Mouse (Mus musculus) lung, postnatal 25 days (tissue): Measurements from ENCODE around the gene Tulp4.
A peak's percentile ranks its signal among the peaks of the same experiment; 100 is the strongest.

ENCODE experiments used
- DNase-seq: peaks from one replicate; pipeline ENCODE4 v3.0.0; 2022; ENCODE audit warnings: low spot score

The Tulp4 gene

DNA sequence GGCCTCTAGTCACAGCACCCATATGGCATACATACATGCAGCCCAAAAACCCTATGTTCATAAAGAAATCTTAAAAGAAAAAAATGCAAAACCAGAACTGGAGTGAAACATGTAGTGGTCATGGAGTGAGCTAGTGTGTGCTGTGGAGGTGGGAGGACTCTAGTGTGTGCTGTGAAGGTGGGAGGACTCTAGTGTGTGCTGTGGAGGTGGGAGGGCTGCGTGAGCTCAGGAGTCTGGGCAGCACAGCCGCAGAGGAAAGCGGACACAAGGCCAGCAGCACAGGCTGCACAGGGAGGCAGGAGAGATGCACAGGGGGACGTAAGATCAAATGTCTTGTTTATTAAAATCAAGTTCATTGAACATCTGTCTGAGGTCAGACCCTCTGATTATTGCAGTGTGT, 17.5 kb downstream of the Tulp4 start:
- no peak for DNase-seq

DNA sequence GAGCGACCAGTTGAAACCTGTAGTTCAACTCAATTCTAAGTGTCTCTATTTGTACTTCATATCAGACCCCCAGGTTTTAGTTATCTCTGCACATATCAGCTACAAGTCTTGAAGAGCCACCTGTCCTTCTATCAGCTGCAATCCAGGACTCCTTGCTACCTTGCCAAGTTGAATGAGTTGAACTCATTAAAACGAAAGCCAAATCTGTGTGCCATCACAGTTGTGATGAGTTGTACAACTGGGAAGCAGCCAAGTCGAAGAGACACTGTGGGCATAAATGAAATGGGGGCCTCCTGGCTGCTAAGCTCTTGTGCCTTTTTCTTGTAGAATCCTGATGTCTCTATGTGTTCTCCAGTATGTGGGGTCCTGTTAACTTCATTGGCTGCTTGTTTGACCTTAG, 19.2 kb downstream of the Tulp4 start:
- no peak for DNase-seq

- DNase-seq, result no peak
These were observed 21.8 kb downstream of the Tulp4 start for GRCm38 (mm10) chr17:6128039-6128438.

DNA sequence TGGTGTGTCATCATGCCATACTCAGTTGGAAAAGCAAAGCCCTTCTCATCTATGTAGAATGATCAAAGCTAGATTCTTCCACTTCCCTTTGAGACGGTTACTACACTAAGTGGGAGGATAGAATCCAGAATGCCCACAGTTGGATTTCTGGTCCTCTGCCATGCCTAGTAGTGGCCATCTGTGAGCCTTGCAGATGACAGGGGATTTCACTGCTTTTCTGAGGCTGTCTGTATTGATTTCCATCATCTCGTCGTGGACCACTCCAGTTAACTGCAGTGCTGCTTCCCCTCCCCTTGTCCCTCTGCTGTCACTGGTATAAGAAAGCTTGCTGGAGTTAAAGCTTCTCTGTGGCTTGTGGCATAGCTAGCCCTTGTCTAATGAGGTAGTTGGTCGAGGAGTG, 23.1 kb downstream of the Tulp4 start:
- DNase-seq, result no peak

DNA sequence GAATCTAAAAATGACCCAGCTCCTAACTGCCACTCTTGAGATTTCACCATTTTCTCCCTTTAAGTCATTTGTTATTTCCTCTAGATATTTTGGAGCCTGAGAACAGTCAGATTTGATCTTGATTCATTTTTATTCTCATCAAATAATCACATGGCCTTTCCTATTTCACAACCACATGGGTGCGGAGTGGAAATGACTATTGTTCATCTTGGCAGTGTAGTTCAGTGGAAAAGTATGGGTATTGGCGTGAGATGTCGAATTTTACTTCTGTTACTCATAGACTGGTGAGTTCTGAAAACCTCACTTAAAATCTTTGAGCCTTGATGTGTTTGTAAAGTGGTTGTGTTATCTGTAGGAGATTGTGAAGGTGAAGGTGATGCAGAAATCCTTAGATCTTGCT, 24.8 kb downstream of the Tulp4 start:
- no peak for DNase-seq

DNA sequence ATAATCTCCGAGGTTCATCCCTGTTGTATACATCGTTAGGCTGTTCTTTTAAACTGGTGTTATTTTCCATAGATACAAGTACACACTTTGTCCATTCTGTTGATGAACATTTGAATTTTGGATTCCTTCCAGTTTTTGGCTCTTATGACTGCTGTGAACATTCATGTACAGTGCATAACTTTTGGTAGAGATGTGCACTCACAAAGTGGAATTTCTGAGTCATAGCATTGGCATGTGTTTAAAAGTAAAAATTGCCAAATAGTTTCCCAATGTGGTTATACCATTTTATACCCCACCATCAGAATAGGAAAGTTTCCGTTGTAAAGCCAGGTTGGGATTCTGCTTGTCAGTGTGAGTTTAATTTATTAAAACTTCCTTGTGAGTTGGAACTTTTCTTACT, 34.6 kb downstream of the Tulp4 start:
- peak; percentile 37 for DNase-seq

GRCm38 (mm10) chr17:6141344-6141743, 35.1 kb downstream of the Tulp4 start:
- no peak for DNase-seq

- no peak for DNase-seq
These were observed 39.0 kb downstream of the Tulp4 start for GRCm38 (mm10) chr17:6145244-6145643.

DNA sequence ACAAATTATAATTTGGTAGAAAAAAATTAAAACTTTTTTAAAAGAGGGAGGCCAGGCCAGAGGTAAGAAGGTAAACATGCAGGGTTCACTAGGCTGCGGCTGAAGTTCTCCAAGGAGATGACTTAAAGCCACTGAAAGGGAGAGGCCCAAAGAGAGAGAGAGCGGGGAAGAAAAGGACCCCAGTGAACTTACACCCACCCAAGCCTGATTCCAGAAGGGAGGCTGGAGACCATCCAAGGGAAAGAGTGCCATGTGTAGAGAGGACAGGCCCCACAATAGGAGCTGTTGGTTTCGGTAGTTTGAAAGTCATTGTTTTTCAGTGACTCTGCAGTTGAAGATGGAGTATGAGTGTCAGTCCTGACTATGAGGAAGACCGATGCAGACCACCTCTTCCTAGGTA, 46.7 kb downstream of the Tulp4 start:
- no peak for DNase-seq

DNA sequence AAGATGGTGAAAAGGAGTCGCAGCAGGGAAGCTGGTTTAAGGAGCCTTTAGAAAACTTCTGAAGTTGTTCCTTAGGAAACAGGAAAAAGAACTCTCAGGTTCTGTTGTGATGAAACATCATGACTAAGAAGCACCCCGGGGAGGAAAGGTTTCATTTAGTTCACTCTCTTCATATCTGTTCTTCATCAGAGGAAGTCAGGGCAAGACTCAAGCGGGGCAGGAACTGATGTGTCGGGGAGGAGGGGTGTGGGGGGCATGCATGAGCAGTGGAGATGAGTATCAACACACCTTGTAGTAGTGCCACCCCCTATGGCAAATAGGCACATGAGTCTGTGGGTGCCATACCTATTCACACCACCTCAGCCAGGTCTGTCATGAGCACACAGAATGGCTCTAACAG, 47.3 kb downstream of the Tulp4 start:
- no peak for DNase-seq

DNA sequence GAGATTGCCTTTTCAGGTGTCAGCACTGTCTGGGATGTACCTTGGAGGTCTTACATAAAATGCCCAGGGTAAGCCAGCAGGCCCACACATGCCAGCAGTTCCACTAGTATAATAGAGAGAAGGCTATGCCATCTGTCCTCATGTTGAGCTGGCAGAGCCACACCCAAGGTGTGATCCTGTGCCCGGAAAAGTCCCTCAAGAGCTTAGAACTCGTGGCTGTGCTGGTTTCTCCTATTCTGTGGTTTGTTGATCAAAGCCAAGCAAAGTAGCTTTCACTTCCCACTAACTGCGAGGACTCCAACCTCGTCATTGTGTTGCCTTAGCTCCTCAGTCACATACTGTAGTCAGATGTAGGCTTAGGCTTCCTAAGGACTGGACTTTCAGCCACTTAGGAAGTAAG, 48.1 kb downstream of the Tulp4 start:
- DNase-seq, result no peak

- no peak for DNase-seq
These were observed 54.3 kb downstream of the Tulp4 start for GRCm38 (mm10) chr17:6160495-6160894.

DNA sequence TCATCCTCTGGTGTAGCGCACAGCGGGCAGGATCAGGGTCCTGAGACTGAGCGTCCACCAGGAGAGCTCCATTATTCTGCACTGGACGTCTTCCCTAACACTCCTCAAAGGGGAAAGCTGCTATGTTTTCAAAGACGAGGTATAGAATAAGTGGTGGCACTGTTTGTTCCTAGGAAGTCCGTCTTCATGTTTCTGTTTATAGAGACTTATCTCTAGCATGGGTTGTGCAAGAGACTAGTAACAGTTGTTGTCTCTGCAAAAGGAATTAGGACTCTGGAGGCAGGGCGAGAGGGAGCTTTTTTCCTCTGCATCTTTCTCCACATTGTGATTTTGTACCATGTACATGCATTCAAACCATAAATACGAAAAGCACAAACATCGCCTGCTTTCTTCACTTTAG, 55.7 kb downstream of the Tulp4 start:
- peak; percentile 44 for DNase-seq

GRCm38 (mm10) chr17:6162761-6163160, 56.5 kb downstream of the Tulp4 start:
- no peak for DNase-seq

DNA sequence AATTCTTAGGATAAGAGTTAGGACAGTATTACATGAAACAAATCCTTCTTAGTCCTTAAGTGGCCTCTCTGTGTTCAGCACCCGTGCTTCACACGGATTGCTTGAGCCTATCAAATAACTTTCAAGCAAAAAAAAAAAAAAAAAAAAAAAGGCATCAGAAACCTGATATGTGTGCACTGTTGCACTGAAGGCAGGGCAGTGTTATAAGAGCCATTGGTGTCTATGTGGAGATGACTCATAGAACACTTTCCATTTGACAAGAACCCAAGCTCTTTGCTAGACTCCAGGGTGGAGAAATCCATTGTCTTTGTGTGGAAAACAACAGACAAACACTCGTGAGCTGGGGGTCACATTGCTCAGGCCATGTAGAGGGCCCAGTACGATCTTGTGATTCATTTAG, 58.7 kb downstream of the Tulp4 start:
- DNase-seq, result no peak

- DNase-seq, result peak; percentile 38
These were observed 66.2 kb downstream of the Tulp4 start for GRCm38 (mm10) chr17:6172440-6172839.

GRCm38 (mm10) chr17:6172926-6173690, 66.9 kb downstream of the Tulp4 start:
- DNase-seq, result peak; percentile 86

DNA sequence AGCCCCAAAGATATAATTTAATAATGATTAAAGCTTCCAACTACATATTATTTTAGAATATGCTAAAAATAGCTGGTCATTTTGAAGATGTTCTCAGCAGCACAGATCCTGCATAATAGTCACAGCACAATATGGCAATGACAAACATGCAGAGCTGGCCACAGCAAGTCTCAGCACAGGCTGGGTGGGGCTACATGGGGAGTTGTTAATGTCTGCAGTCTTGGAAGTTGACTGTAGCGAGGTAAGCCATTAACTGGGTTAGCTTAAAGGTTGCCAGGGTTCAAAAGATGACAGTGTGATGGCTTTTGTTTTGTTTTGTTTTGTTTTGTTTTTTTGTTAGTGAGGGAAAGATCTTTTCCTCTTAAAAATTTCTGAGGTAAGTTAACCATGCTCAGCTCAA, 68.3 kb downstream of the Tulp4 start:
- no peak for DNase-seq

DNA sequence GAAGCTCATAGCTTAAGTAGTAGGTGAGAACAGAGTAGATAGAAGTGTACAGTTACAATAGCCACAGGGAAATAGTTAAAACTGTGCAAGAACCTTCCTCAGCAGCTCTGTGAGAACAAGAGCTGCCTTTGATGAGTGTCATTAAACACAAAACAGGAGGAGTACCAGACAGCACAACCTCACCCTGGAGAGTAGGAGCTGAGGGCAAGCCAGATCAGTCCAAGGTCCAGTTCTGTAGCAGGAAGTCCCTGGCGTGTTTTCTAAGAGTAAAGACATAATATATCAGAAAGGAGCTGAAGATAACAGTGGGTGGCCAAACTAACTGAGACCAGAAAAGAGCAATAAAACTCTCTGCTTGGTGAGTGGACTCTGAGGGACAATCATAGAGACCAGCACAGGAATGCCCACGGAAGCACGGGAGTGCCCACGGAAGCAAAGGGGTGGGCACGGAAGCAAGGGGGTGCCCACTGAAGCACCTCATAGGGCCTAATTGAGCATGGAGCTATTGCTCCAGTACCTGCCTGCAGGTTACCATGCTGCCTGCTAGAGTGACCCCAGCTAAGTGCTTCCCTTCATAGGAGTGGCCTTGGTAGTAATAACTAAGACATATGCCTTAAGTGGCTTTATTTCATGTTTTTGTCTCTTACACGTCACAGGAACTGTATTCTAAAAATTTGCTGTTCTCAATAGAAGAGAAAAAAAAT, 72.5 kb downstream of the Tulp4 start:
- DNase-seq, result no peak

GRCm38 (mm10) chr17:6179389-6179788, 73.2 kb downstream of the Tulp4 start:
- no peak for DNase-seq

GRCm38 (mm10) chr17:6180421-6180820, 74.2 kb downstream of the Tulp4 start:
- peak; percentile 31 for DNase-seq

DNA sequence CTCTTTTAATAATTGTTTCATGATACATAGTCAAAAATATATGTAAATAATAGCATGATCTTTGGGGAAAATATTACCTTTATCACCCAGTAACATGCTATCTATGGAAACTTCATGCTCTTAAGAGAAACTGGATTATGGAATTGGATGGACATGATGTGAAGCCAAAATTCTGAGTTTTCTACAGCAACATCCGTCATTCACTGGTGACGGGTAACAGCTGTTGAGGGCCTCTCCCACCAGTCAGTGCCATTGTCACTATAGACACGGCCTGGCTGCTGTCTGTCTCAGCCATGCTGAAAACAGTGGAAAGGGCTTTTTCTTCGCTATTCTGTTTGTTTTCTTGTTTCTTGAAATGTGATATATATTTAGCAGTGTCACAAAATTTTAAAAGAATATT, 76.5 kb downstream of the Tulp4 start:
- DNase-seq, result no peak

DNA sequence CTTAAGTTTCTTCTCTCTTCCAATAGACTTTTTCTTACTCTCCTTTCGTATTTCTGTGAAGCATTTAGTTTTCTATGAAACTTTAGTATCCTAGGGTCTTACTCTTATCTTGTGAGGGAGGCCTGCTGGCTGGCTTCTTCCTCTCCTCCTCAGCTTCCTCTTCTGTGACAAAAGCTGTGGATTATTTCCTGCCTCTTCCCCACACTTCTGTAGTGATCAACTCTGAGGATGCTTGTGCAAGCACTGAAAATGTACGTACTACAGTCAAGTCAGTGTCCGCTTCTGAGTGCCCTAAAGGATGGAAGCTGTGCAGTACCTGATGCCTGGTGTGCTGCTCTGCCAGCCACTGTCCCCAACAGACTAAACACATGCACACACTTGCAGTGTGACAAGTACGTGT, 80.4 kb downstream of the Tulp4 start:
- DNase-seq, result no peak

DNA sequence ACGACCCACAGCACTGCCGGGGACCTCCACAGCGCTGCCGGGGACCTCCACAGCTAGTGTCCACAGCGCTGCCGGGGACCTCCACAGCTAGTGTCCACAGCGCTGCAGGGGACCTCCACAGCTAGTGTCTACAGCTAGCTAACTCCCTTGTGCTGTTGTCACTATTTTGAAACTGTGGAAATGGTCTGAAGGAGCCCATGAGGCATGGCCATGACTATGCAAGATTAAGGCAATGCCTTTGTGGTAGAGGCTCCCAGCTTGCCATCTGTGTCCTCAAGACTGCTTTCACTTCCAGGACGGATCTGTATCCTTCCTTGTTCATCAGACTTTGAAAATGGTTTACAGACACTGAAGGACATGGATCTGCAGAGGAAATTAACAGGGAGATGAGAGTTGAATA, 80.9 kb downstream of the Tulp4 start:
- no peak for DNase-seq
